Mouse (Mus musculus): ENCODE measurements around the gene Rtf2. TPM values are rescaled to one million over a fixed set of nuclear protein-coding genes. Genes with fewer than 3 reads are reported as not detected.

The Rtf2 gene
- polyA plus RNA-seq, 1 experiment from 2014 or later, result 70.1 TPM

DNA sequence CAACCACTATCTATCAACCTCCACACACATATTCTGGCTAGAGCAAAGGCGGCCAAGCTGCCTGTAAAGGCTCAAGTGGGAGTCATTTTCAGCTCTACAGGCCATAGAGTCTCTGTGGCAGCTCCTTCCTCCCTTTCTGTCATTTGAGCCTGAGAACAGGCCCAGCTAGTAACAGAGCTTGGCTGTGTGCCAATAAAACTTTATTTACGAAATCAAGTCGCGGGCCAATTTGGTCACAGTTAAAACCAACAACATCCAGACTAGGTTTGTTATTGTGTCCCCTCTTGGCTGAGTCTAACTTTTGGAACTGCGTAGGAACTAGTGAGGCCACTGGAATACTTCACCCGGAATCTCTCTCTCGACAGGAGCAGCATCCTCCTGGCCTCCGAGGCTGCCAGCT is 33.2 kb downstream of the Rtf2 start:
- Histone ChIP-seq H3K27me3 (replicated peaks) (0 out of 2 replicates have a peak, but pooled peaks cover 3% of the 10 kb centered on the region), H3K4me1 (replicated peaks) (0 out of 2 replicates have a peak, but pooled peaks cover 4% of the 10 kb centered on the region), H3K4me2 (replicated peaks) (no peak overlapping the region), H3K9me3 (no peaks in the 10 kb centered on the region), H3K9ac (no peak overlapping the region), H3K4me3 (replicated peaks) (no peak overlapping the region), H3K27ac (peak overlapping the region; percentile 52), H3K36me3 (peaks cover 5% of the 10 kb centered on the region)
- 43% methylated on average over 8 of the region's 8 CpGs for WGBS
- 0 out of 2 replicates have a peak, but pooled peaks have one; percentile 62 for ATAC-seq

- no peak overlapping the region for H3K4me2 ChIP-seq (replicated peaks)
- no peak for ATAC-seq
- no peaks in the 10 kb centered on the region; the same call in 1 of the 2 replicates for H3K36me3 ChIP-seq
- WGBS, result 28% methylated on average over 6 of the region's 6 CpGs
- 0 out of 2 replicates have a peak, but pooled peaks cover 4% of the 10 kb centered on the region for H3K4me1 ChIP-seq (replicated peaks)
- H3K27ac ChIP-seq, result no peak overlapping the region
- no peak overlapping the region for H3K9ac ChIP-seq
- H3K4me3 ChIP-seq (replicated peaks), result no peak overlapping the region
- no peaks in the 10 kb centered on the region for H3K9me3 ChIP-seq
- H3K27me3 ChIP-seq (replicated peaks), result 0 out of 2 replicates have a peak, but pooled peaks cover 3% of the 10 kb centered on the region
These were observed 34.6 kb downstream of the Rtf2 start for GRCm38 (mm10) chr2:172474970-172475369.

- 30% methylated on average over 10 of the region's 10 CpGs for whole genome bisulfite sequencing
- 0 out of 2 replicates have a peak, but pooled peaks cover 4% of the 10 kb centered on the region for H3K4me1 ChIP-seq (replicated peaks)
- H3K4me3 ChIP-seq (replicated peaks), result no peak overlapping the region
- 0 out of 2 replicates have a peak, but pooled peaks cover 3% of the 10 kb centered on the region for H3K27me3 ChIP-seq (replicated peaks)
- no peak overlapping the region for H3K9ac ChIP-seq
- no peak for ATAC-seq
- no peak overlapping the region for H3K4me2 ChIP-seq (replicated peaks)
- H3K27ac ChIP-seq, result no peak overlapping the region
- no peaks in the 10 kb centered on the region for H3K36me3 ChIP-seq
- H3K9me3 ChIP-seq, result no peaks in the 10 kb centered on the region
These were observed 36.4 kb downstream of the Rtf2 start for GRCm38 (mm10) chr2:172476707-172477260.

- Histone ChIP-seq H3K4me3 (replicated peaks) (no peak overlapping the region), H3K9me3 (no peaks in the 10 kb centered on the region), H3K27ac (no peak overlapping the region), H3K27me3 (replicated peaks) (0 out of 2 replicates have a peak, but pooled peaks cover 3% of the 10 kb centered on the region), H3K4me2 (replicated peaks) (no peak overlapping the region), H3K36me3 (no peaks in the 10 kb centered on the region), H3K4me1 (replicated peaks) (0 out of 2 replicates have a peak, but pooled peaks cover 4% of the 10 kb centered on the region), H3K9ac (no peak overlapping the region)
- 33% methylated on average over 3 of the region's 3 CpGs for WGBS
- ATAC-seq, result no peak
These were observed 37.0 kb downstream of the Rtf2 start for GRCm38 (mm10) chr2:172477350-172477749.

GRCm38 (mm10) chr2:172477860-172478259 is 37.5 kb downstream of the Rtf2 start:
- no peaks in the 10 kb centered on the region for H3K9me3 ChIP-seq
- WGBS, result 6% methylated on average over 2 of the region's 2 CpGs

DNA sequence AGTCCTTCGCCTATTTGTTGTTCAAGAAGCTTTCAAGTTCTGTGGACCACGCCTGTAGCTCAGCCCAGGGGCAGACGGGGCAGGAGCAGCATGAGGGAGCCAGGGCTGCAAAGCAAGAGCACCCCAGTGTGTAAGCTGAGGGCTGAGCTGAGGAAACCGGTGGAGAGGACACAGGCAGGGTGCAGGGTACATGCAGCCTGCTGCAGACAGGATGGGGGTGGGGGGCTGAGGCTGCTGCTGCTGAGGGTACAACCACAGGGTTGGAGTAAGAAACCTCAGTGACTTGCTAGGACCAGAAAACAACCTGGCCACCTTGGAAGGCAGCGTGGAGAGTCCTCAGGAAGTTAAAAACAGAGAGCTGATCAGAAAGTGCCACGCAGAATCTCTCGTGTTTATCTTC is 39.9 kb downstream of the Rtf2 start:
- Histone ChIP-seq H3K9me3 (no peaks in the 10 kb centered on the region), H3K4me3 (replicated peaks) (no peak overlapping the region), H3K27me3 (replicated peaks) (0 out of 2 replicates have a peak, but pooled peaks cover 3% of the 10 kb centered on the region), H3K27ac (no peak overlapping the region), H3K9ac (no peak overlapping the region), H3K4me2 (replicated peaks) (no peak overlapping the region), H3K4me1 (replicated peaks) (peaks cover 4% of the 10 kb centered on the region; the same call in 1 of the 2 replicates), H3K36me3 (no peaks in the 10 kb centered on the region)
- no peak for ATAC-seq
- 58% methylated on average over 7 of the region's 7 CpGs for WGBS

More at GRCm38 (mm10) chr2:172477860-172478259, 37.5 kb downstream of the Rtf2 start:
- H3K4me2 ChIP-seq (replicated peaks), result no peak overlapping the region
- H3K27me3 ChIP-seq (replicated peaks), result 0 out of 2 replicates have a peak, but pooled peaks cover 3% of the 10 kb centered on the region
- H3K4me1 ChIP-seq (replicated peaks), result 0 out of 2 replicates have a peak, but pooled peaks cover 4% of the 10 kb centered on the region
- no peak overlapping the region for H3K9ac ChIP-seq
- no peak overlapping the region for H3K27ac ChIP-seq
- ATAC-seq, result peak; percentile 12; the same call in 1 of the 2 replicates
- no peaks in the 10 kb centered on the region for H3K36me3 ChIP-seq
- no peak overlapping the region for H3K4me3 ChIP-seq (replicated peaks)

DNA sequence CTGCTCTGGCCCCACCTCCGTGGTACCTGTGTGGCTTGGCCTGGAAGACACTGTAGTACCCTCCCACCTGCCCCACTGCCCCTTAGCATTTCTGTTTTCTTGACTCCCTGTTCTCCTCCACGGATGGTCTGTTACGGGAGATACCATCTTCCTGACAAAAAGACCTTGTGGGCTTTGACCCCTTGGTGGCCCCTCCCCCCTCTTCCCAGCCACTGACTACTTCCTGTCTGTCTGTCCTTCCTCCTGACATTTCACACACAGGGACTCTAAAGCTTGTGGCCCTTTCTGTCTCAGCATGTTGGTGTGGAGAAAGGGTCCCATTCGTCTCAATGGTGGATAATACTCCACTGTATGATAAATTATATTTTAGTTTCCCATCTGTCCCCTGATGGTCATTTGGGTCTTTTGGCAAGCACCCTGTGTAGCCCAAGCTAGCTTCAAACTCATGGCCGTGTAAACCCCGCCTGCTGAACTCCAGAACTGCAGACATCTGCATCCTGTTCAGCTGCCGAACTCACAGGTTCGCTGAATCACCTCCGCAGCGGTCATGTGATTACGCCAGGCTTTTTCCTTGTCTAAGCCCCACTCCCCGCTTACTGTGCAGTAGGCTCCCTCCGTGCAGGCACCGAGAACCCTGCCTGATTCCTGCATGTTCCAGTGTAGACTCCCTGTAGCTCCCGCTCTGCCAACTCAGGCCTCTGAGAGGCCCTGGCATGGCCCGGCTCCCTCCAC is 41.5 kb downstream of the Rtf2 start:
- no peak overlapping the region for H3K9ac ChIP-seq
- no peak for ATAC-seq
- no peak overlapping the region for H3K4me3 ChIP-seq (replicated peaks)
- H3K27ac ChIP-seq, result no peak overlapping the region
- no peaks in the 10 kb centered on the region for H3K9me3 ChIP-seq
- 78% methylated on average over 16 of the region's 16 CpGs for WGBS
- H3K4me2 ChIP-seq (replicated peaks), result no peak overlapping the region
- peaks cover 4% of the 10 kb centered on the region; the same call in 1 of the 2 replicates for H3K4me1 ChIP-seq (replicated peaks)
- H3K27me3 ChIP-seq (replicated peaks), result 0 out of 2 replicates have a peak, but pooled peaks cover under 1% of the 10 kb centered on the region
- H3K36me3 ChIP-seq, result no peaks in the 10 kb centered on the region

DNA sequence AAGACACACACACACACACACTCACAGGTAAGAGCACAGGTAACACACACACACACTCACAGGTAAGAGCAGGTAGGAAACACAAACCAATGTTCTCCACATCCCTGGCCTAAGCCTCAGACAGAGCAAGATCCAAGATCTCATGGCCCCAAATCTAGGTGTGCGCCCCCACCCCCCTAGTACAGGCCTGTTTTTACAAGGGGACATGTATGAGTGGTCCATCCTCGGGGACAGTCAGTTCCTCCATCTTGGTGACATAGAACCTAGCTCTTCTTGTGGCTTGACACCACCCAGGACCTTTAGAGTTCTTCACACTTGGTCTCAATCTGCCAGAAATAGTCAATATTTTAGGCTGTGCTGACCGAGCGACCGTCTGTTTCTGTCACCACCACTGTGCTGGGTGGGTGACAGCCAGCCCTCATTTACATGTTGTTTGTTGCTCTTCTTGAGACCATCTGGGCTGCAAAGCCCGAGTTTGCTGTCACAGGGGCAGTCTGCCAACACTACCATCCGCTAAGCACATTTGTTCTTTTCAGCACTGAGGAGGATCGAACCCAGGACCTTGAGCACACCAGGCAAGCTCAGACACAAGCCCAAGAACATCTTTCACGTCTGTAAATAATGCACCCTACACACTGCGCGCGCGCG is 43.5 kb downstream of the Rtf2 start:
- Histone ChIP-seq H3K9ac (no peak overlapping the region), H3K4me1 (replicated peaks) (peaks cover 4% of the 10 kb centered on the region; the same call in 1 of the 2 replicates), H3K36me3 (no peaks in the 10 kb centered on the region), H3K4me2 (replicated peaks) (no peak overlapping the region), H3K9me3 (no peaks in the 10 kb centered on the region), H3K27me3 (replicated peaks) (no peaks in the 10 kb centered on the region), H3K27ac (no peak overlapping the region), H3K4me3 (replicated peaks) (no peak overlapping the region)
- WGBS, result 85% methylated on average over 14 of the region's 14 CpGs
- ATAC-seq, result no peak

DNA sequence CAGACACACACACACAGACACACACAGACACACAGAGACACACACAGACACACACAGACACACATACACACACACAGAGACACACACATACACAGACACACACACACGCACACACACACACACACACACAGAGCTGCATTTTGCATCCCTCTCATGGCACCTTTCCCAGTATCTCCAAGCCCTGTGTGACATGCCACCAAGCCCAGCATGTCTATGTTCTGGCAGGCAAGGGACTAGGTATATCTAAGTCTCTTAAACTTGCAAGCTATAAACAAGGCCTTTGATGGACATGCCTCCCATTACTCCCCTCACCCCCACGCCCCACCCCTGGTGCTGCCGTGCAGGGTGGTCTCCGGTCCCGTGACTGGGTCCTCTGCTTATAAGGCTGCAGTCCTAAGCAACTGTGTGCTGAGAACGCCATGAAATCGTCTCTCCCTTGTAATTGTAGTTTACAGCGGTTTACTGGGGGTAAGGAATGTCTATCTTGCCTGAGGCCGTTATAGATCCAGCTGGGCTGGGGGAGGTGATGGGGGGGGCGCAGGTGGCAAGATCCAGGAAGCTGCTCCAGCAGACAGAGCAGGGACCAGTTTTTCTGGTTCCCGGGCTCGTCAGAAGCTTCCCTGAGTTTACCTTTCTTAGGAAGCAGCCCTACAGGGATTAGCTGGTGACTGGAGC is 44.5 kb downstream of the Rtf2 start:
- peak; percentile 86 for ATAC-seq
- Histone ChIP-seq H3K4me3 (replicated peaks) (no peak overlapping the region), H3K27me3 (replicated peaks) (no peaks in the 10 kb centered on the region), H3K4me2 (replicated peaks) (no peak overlapping the region; the same call in 1 of the 2 replicates), H3K36me3 (no peaks in the 10 kb centered on the region), H3K9ac (no peak overlapping the region), H3K4me1 (replicated peaks) (peaks cover 4% of the 10 kb centered on the region; the same call in 1 of the 2 replicates), H3K9me3 (no peaks in the 10 kb centered on the region), H3K27ac (no peak overlapping the region)
- WGBS, result 24% methylated on average over 12 of the region's 12 CpGs

DNA sequence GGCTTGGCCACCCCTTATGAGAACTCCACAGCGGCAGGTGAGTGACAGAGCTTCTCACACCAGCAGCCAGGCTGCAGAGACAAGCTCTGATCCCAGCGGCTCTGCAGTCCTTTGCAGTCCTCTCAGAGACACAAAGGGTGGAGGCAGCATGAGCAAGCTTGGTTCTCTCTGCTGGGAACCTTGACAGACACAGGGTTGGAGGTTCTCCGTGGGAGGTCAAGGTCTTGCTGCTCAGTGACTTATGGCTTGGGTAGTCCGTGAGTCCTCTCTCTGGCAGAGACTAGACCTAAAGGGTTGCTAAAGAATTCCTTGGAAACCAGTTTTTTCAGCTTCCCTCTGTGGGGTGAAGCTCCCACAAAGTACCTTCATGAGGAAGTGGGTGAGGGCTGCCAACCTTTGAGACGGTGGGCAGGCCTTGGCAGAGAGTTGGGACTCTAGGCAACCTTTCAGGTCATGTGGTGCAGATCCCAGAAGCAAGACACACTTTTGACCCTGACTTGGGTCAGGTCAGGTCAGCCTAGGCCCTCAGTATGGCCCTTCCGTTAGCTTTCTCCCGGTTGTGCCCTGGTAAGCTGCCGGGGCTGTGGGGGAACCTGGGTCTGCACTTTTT is 56.5 kb downstream of the Rtf2 start:
- no peak for ATAC-seq
- H3K27ac ChIP-seq, result no peak overlapping the region
- no peak overlapping the region for H3K4me3 ChIP-seq (replicated peaks)
- H3K36me3 ChIP-seq, result no peaks in the 10 kb centered on the region
- H3K9me3 ChIP-seq, result no peaks in the 10 kb centered on the region
- no peaks in the 10 kb centered on the region for H3K27me3 ChIP-seq (replicated peaks)
- WGBS, result 59% methylated on average over 8 of the region's 8 CpGs
- H3K4me1 ChIP-seq (replicated peaks), result no peaks in the 10 kb centered on the region
- H3K9ac ChIP-seq, result no peak overlapping the region
- no peak overlapping the region for H3K4me2 ChIP-seq (replicated peaks)

- WGBS, result 45% methylated on average over 3 of the region's 3 CpGs
- no peak overlapping the region for H3K9ac ChIP-seq
- no peaks in the 10 kb centered on the region for H3K27me3 ChIP-seq (replicated peaks)
- H3K27ac ChIP-seq, result no peak overlapping the region
- no peak overlapping the region for H3K4me3 ChIP-seq (replicated peaks)
- no peaks in the 10 kb centered on the region for H3K4me1 ChIP-seq (replicated peaks)
- no peak overlapping the region for H3K4me2 ChIP-seq (replicated peaks)
- ATAC-seq, result no peak
- no peaks in the 10 kb centered on the region for H3K36me3 ChIP-seq
- H3K9me3 ChIP-seq, result no peaks in the 10 kb centered on the region
These were observed 58.5 kb downstream of the Rtf2 start for GRCm38 (mm10) chr2:172498823-172499222.

Data from intestine, embryonic 15.5 days (tissue).